Mouse (Mus musculus): ENCODE measurements around the gene Gpr62.

GRCm38 (mm10) chr9:106447951-106448350 lies 17.8 kb downstream of the Gpr62 start:
- TF ChIP-seq CTCF (IDR thresholded peaks at IDR 0.05; ENCODE audit: low read depth, low read length) (no peak), GATA1 (IDR thresholded peaks at IDR 0.05; ENCODE audit: borderline replicate concordance, low read length) (no peak), TAL1 (conservative IDR thresholded peaks at IDR 0.05; ENCODE audit: low read depth, low read length) (no peak), GATA2 (IDR thresholded peaks at IDR 0.05; ENCODE audit: borderline replicate concordance, low read depth, low read length) (no peak)

Data from G1E (cell line).